12 mouse cellular contexts compared by ENCODE assay signal in genomic region chr6:34034577-34035461, GRCm38 (mm10). TPM values are rescaled to one million over a fixed set of nuclear protein-coding genes. Genes with fewer than 3 reads are reported as not detected.
DNase-seq lines count a peak whose midpoint lies in the region; ATAC-seq and TF ChIP-seq lines count a peak whose summit lies in the region.
"Had no signal": no experiment of that assay in that cellular context is flagged by ENCODE, and none has a peak within 500 bp of the region (broad histone marks: within the 10 kb centered on the region; RNA-seq: fewer than 3 reads in every experiment).

No protein-coding gene starts in this region.

- no peaks in the 10 kb centered on the region for H3K9me3 ChIP-seq in forebrain, embryonic 13.5 days (replicated peaks)
- no peaks in the 10 kb centered on the region for H3K9me3 ChIP-seq in forebrain, embryonic 16.5 days (ENCODE audit: control insufficient read depth, low read length)
- H3K9me3 ChIP-seq in lung, embryonic 14.5 days (ENCODE audit: low read depth, low read length), result no peaks in the 10 kb centered on the region
- H3K9me3 ChIP-seq in kidney, embryonic 16.5 days (ENCODE audit: low read length), result no peaks in the 10 kb centered on the region
- H3K9me3 ChIP-seq: intestine, embryonic 15.5 days; stomach, embryonic 15.5 days had no signal

- no peaks in the 10 kb centered on the region for H3K36me3 ChIP-seq in forebrain, embryonic 13.5 days (ENCODE audit: poor library complexity, severe bottlenecking)
- H3K36me3 ChIP-seq in forebrain, embryonic 16.5 days (ENCODE audit: control insufficient read depth, insufficient read depth), result no peaks in the 10 kb centered on the region
- no peaks in the 10 kb centered on the region for H3K36me3 ChIP-seq in lung, embryonic 14.5 days (ENCODE audit: insufficient read depth)
- H3K36me3 ChIP-seq in kidney, embryonic 16.5 days (ENCODE audit: insufficient read depth, low read length), result no peaks in the 10 kb centered on the region
- H3K36me3 ChIP-seq: intestine, embryonic 15.5 days; stomach, embryonic 15.5 days had no signal

- TF ChIP-seq CTCF in lung, embryonic 14.5 days (IDR thresholded peaks at IDR 0.05; ENCODE audit: low read depth), result no peak

- H3K27ac ChIP-seq in forebrain, embryonic 13.5 days, result no peak overlapping the region
- H3K27ac ChIP-seq in forebrain, embryonic 16.5 days (ENCODE audit: low read length), result no peak overlapping the region
- peak overlapping the region; percentile 77 for H3K27ac ChIP-seq in lung, embryonic 14.5 days (ENCODE audit: low read depth)
- no peak overlapping the region for H3K27ac ChIP-seq in kidney, embryonic 16.5 days (ENCODE audit: low read length)
- H3K27ac ChIP-seq: intestine, embryonic 15.5 days; stomach, embryonic 15.5 days had no signal

- H3K9ac ChIP-seq in forebrain, embryonic 13.5 days, result no peak overlapping the region
- H3K9ac ChIP-seq in forebrain, embryonic 16.5 days (replicated peaks; ENCODE audit: low read depth, low read length), result no peak overlapping the region
- H3K9ac ChIP-seq in lung, embryonic 14.5 days, result no peak overlapping the region; the same call in 1 of the 2 replicates
- no peak overlapping the region for H3K9ac ChIP-seq in kidney, embryonic 16.5 days (replicated peaks; ENCODE audit: low read length)
- H3K9ac ChIP-seq: intestine, embryonic 15.5 days; stomach, embryonic 15.5 days had no signal

- peaks cover 7% of the 10 kb centered on the region; the same call in 1 of the 2 replicates for H3K27me3 ChIP-seq in forebrain, embryonic 13.5 days
- H3K27me3 ChIP-seq in forebrain, embryonic 16.5 days (replicated peaks; ENCODE audit: control insufficient read depth, insufficient read depth, low read length), result no peaks in the 10 kb centered on the region
- no peaks in the 10 kb centered on the region for H3K27me3 ChIP-seq in lung, embryonic 14.5 days (ENCODE audit: insufficient read depth, low read length)
- H3K27me3 ChIP-seq in kidney, embryonic 16.5 days (ENCODE audit: insufficient read depth, low read length), result no peaks in the 10 kb centered on the region
- H3K27me3 ChIP-seq: intestine, embryonic 15.5 days; stomach, embryonic 15.5 days had no signal

- no peak overlapping the region for H3K4me2 ChIP-seq in forebrain, embryonic 13.5 days
- H3K4me2 ChIP-seq in forebrain, embryonic 16.5 days (ENCODE audit: low read length), result no peak overlapping the region
- H3K4me2 ChIP-seq in lung, embryonic 14.5 days, result 0 out of 2 replicates have a peak overlapping the region, but pooled peaks have one; percentile 10
- H3K4me2 ChIP-seq in kidney, embryonic 16.5 days (replicated peaks; ENCODE audit: low read depth, low read length), result no peak overlapping the region
- H3K4me2 ChIP-seq: intestine, embryonic 15.5 days; stomach, embryonic 15.5 days had no signal

- WGBS in forebrain, embryonic 13.5 days, result 43% methylated on average over 15 of the region's 15 CpGs
- 46% methylated on average over 15 of the region's 15 CpGs for WGBS in forebrain, embryonic 16.5 days
- WGBS in lung, embryonic 14.5 days, result 20% methylated on average over 15 of the region's 15 CpGs
- 31% methylated on average over 15 of the region's 15 CpGs for WGBS in kidney, embryonic 16.5 days

- peak; percentile 94 for DNase-seq in lung, embryonic 14.5 days
- DNase-seq in lung, postnatal 14 days, result no peak
- DNase-seq in lung, postnatal 36 days, result peak; percentile 32
- no peak for DNase-seq in urinary bladder, postnatal 10 days (ENCODE audit: low spot score)
- no peak for DNase-seq in adipocyte (ENCODE audit: low spot score)
- DNase-seq: gastrocnemius, postnatal 25 days; retina, postnatal 1 day had no signal

- H3K4me1 ChIP-seq in forebrain, embryonic 13.5 days, result peaks cover 10% of the 10 kb centered on the region; the same call in 1 of the 2 replicates
- H3K4me1 ChIP-seq in forebrain, embryonic 16.5 days (replicated peaks; ENCODE audit: control insufficient read depth, insufficient read depth, low read length), result peaks cover 2% of the 10 kb centered on the region; the same call in 1 of the 2 replicates
- peaks cover 8% of the 10 kb centered on the region for H3K4me1 ChIP-seq in lung, embryonic 14.5 days (ENCODE audit: insufficient read depth)
- H3K4me1 ChIP-seq in kidney, embryonic 16.5 days (ENCODE audit: insufficient read depth, low read length), result peaks cover 2% of the 10 kb centered on the region; the same call in 1 of the 2 replicates
- H3K4me1 ChIP-seq: intestine, embryonic 15.5 days; stomach, embryonic 15.5 days had no signal

- H3K4me3 ChIP-seq in forebrain, embryonic 13.5 days, result no peak overlapping the region
- no peak overlapping the region for H3K4me3 ChIP-seq in forebrain, embryonic 16.5 days (replicated peaks; ENCODE audit: low read length)
- no peak overlapping the region for H3K4me3 ChIP-seq in lung, embryonic 14.5 days (ENCODE audit: low read depth, low read length)
- no peak overlapping the region for H3K4me3 ChIP-seq in kidney, embryonic 16.5 days (ENCODE audit: low read length)
- H3K4me3 ChIP-seq: intestine, embryonic 15.5 days; stomach, embryonic 15.5 days had no signal

- ATAC-seq in forebrain, embryonic 13.5 days, result peak; percentile 21; the same call in 1 of the 2 replicates
- ATAC-seq in forebrain, embryonic 16.5 days, result no peak
- ATAC-seq in lung, embryonic 14.5 days (ENCODE audit: insufficient read depth), result peak; percentile 88
- peak; percentile 81 for ATAC-seq in kidney, embryonic 16.5 days (ENCODE audit: low FRiP score, low TSS enrichment)

RNA-seq across cellular contexts. Expression of gene Lrguk, which starts 5.6 kb away (rescaled TPM):
- 0.56 and 0.94 TPM in 2 replicates for polyA plus RNA-seq in forebrain, embryonic 13.5 days (2015; fragmentation: Nextera tagmentation; extraction: Ambion mirVana)
- 0.73 and 1.1 TPM in 2 replicates for polyA plus RNA-seq in forebrain, embryonic 16.5 days (2015; fragmentation: Nextera tagmentation; extraction: Ambion mirVana)
- polyA plus RNA-seq in lung, embryonic 14.5 days (2014; fragmentation: Nextera tagmentation; extraction: Ambion mirVana), result 3.5 and 3.6 TPM in 2 replicates
- polyA plus RNA-seq in kidney, embryonic 16.5 days (2015; fragmentation: Nextera tagmentation; extraction: Ambion mirVana), result 0.91 and 1.3 TPM in 2 replicates

Comparison
In these comparisons a context has a peak if more than half of its experiments do, and no peak if none do; other contexts are left out.
1. DNase-seq: peak in lung, embryonic 14.5 days (single experiment) and lung, postnatal 36 days (single experiment); none in lung, postnatal 14 days (single experiment), urinary bladder, postnatal 10 days (single experiment) and adipocyte (single experiment).